Mouse (Mus musculus): ENCODE results near the gene Lamb1. TPM values are rescaled to one million over a fixed set of nuclear protein-coding genes. Genes with fewer than 3 reads are reported as not detected.

The Lamb1 gene
- polyA plus RNA-seq, 1 experiment from 2014 or later: 115 TPM

- Histone ChIP-seq H3K4me1 (replicated peaks; ENCODE audit: insufficient read depth, low read length) (peaks cover 6% of the 10 kb centered on the region; the same call in 1 of the 2 replicates), H3K9ac (ENCODE audit: low read depth, low read length) (no peak overlapping the region), H3K36me3 (ENCODE audit: insufficient read depth, low read length) (no peaks in the 10 kb centered on the region), H3K4me3 (replicated peaks; ENCODE audit: low read depth, low read length) (no peak overlapping the region), H3K27ac (peak overlapping the region; percentile 78), H3K9me3 (replicated peaks; ENCODE audit: low read length) (no peaks in the 10 kb centered on the region), H3K27me3 (ENCODE audit: insufficient read depth, low read length) (no peaks in the 10 kb centered on the region), H3K4me2 (ENCODE audit: low read length) (no peak overlapping the region)
- 53% methylated on average over 9 of the region's 9 CpGs for WGBS
- ATAC-seq (replicated peaks; ENCODE audit: low FRiP score, low read depth) (peak; percentile 93), DNase-seq (ENCODE audit: low spot score) (peak; percentile 80)
- no peak for TF ChIP-seq CTCF (IDR thresholded peaks at IDR 0.05; ENCODE audit: low read depth)
Observed at GRCm38 (mm10) chr12:31256121-31256903, 8.7 kb upstream of the Lamb1 start.

GRCm38 (mm10) chr12:31261882-31262281 is 3.2 kb upstream of the Lamb1 start:
- no peaks in the 10 kb centered on the region for H3K9me3 ChIP-seq (replicated peaks; ENCODE audit: low read length)
- no peak overlapping the region for H3K27ac ChIP-seq
- peaks cover 5% of the 10 kb centered on the region for H3K4me1 ChIP-seq (replicated peaks; ENCODE audit: insufficient read depth, low read length)
- H3K4me2 ChIP-seq (ENCODE audit: low read length): no peak overlapping the region
- ATAC-seq (replicated peaks; ENCODE audit: low FRiP score, low read depth) (no peak), DNase-seq (ENCODE audit: low spot score) (no peak)
- no peak for TF ChIP-seq CTCF (IDR thresholded peaks at IDR 0.05; ENCODE audit: low read depth)
- no peaks in the 10 kb centered on the region for H3K36me3 ChIP-seq (ENCODE audit: insufficient read depth, low read length)
- H3K9ac ChIP-seq (ENCODE audit: low read depth, low read length): no peak overlapping the region
- no peaks in the 10 kb centered on the region for H3K27me3 ChIP-seq (ENCODE audit: insufficient read depth, low read length)
- WGBS: 88% methylated on average over 3 of the region's 3 CpGs
- H3K4me3 ChIP-seq (replicated peaks; ENCODE audit: low read depth, low read length): no peak overlapping the region

DNA sequence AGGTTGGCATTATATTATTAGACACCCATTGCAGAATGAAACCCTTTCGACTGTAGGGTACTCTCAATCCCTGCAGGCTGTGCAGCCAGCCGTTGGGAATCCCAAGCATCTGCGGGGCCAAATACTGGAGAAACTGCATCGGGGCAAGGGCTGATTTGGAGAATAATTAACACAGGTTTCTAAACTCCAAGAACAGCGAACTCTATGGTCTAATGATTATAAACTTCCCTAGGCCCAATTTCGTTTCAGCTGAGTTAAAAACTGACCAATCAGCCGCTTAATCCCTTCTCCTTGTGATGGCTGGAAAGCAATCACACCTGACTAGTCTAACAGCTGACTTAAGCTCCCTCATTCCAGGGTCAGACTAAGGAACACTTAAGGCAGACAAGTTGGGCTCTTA is 1.1 kb upstream of the Lamb1 start:
- ATAC-seq (replicated peaks; ENCODE audit: low FRiP score, low read depth) (peak; percentile 62), DNase-seq (ENCODE audit: low spot score) (peak; percentile 83)
- Histone ChIP-seq H3K9ac (ENCODE audit: low read depth, low read length) (no peak overlapping the region), H3K36me3 (ENCODE audit: insufficient read depth, low read length) (no peaks in the 10 kb centered on the region), H3K4me2 (ENCODE audit: low read length) (peak overlapping the region; percentile 86), H3K4me3 (replicated peaks; ENCODE audit: low read depth, low read length) (peak overlapping the region; percentile 70), H3K9me3 (replicated peaks; ENCODE audit: low read length) (no peaks in the 10 kb centered on the region), H3K27ac (peak overlapping the region; percentile 92), H3K27me3 (ENCODE audit: insufficient read depth, low read length) (no peaks in the 10 kb centered on the region), H3K4me1 (replicated peaks; ENCODE audit: insufficient read depth, low read length) (peaks cover 21% of the 10 kb centered on the region)
- TF ChIP-seq CTCF (IDR thresholded peaks at IDR 0.05; ENCODE audit: low read depth): no peak
- 28% methylated on average over 7 of the region's 7 CpGs for WGBS

DNA sequence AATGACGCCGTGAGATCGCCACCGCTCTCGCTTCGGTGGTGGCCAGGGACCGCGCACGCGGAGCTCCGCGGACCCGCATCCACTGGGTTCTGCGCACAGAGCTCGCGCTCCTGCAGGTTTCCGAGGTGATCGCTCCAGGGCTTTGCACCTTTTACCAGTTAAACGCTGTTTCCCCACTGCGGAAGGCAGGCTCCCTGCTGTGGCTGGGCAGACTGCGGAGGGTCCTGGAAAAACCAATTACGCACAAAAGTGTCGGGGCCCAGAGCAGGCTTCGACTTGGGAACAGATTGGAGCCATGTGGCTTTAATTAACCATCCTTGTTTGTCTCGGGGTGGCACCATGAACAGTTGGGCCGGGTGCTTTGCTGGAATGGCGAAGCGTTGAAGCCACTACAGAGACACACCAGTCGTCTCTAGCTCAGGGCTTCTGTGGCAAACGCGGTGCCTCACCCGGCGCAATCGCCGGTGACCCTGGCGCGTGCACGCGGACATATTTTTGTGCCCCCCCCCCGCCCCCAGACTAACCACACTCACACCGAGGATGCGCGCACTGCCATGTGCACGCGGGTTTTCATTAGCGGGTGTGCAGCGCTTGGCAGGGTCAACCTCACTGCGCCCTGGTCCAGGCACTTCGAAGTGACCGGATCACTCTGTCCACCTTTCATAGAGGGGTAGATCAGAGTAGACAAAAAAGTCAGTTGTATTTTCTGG is 843 bp downstream of the Lamb1 start:
- TF ChIP-seq CTCF (IDR thresholded peaks at IDR 0.05; ENCODE audit: low read depth): no peak
- no peak for ATAC-seq (replicated peaks; ENCODE audit: low FRiP score, low read depth)
- H3K36me3 ChIP-seq (ENCODE audit: insufficient read depth, low read length): peaks cover 3% of the 10 kb centered on the region
- H3K4me1 ChIP-seq (replicated peaks; ENCODE audit: insufficient read depth, low read length): peaks cover 33% of the 10 kb centered on the region
- H3K4me2 ChIP-seq (ENCODE audit: low read length): peak overlapping the region; percentile 86
- H3K4me3 ChIP-seq (replicated peaks; ENCODE audit: low read depth, low read length): peak overlapping the region; percentile 70
- DNase-seq (ENCODE audit: low spot score): no peak
- H3K9ac ChIP-seq (ENCODE audit: low read depth, low read length): peak overlapping the region; percentile 85
- no peaks in the 10 kb centered on the region for H3K27me3 ChIP-seq (ENCODE audit: insufficient read depth, low read length)
- H3K27ac ChIP-seq: peak overlapping the region; percentile 92
- WGBS: under 1% methylated on average over 50 of the region's 50 CpGs
- no peaks in the 10 kb centered on the region for H3K9me3 ChIP-seq (replicated peaks; ENCODE audit: low read length)

- no peaks in the 10 kb centered on the region for H3K9me3 ChIP-seq (replicated peaks; ENCODE audit: low read length)
- WGBS: 3% methylated on average over 15 of the region's 15 CpGs
- H3K27ac ChIP-seq: peak overlapping the region; percentile 92; the same call in 1 of the 2 replicates
- no peak for ATAC-seq (replicated peaks; ENCODE audit: low FRiP score, low read depth)
- H3K27me3 ChIP-seq (ENCODE audit: insufficient read depth, low read length): no peaks in the 10 kb centered on the region
- peak overlapping the region; percentile 85 for H3K9ac ChIP-seq (ENCODE audit: low read depth, low read length)
- H3K4me2 ChIP-seq (ENCODE audit: low read length): peak overlapping the region; percentile 86
- peaks cover 6% of the 10 kb centered on the region for H3K36me3 ChIP-seq (ENCODE audit: insufficient read depth, low read length)
- DNase-seq (ENCODE audit: low spot score): peak; percentile 44
- peaks cover 42% of the 10 kb centered on the region for H3K4me1 ChIP-seq (replicated peaks; ENCODE audit: insufficient read depth, low read length)
- TF ChIP-seq CTCF (IDR thresholded peaks at IDR 0.05; ENCODE audit: low read depth): no peak
- H3K4me3 ChIP-seq (replicated peaks; ENCODE audit: low read depth, low read length): peak overlapping the region; percentile 70
Observed at GRCm38 (mm10) chr12:31266686-31267085, 1.7 kb downstream of the Lamb1 start.

GRCm38 (mm10) chr12:31267363-31267762 is 2.3 kb downstream of the Lamb1 start:
- Histone ChIP-seq H3K4me3 (replicated peaks; ENCODE audit: low read depth, low read length) (peak overlapping the region; percentile 70), H3K36me3 (ENCODE audit: insufficient read depth, low read length) (peaks cover 11% of the 10 kb centered on the region), H3K27me3 (ENCODE audit: insufficient read depth, low read length) (no peaks in the 10 kb centered on the region), H3K9me3 (replicated peaks; ENCODE audit: low read length) (no peaks in the 10 kb centered on the region), H3K27ac (peak overlapping the region; percentile 92; the same call in 1 of the 2 replicates), H3K9ac (ENCODE audit: low read depth, low read length) (peak overlapping the region; percentile 25; the same call in 1 of the 2 replicates), H3K4me2 (ENCODE audit: low read length) (peak overlapping the region; percentile 86), H3K4me1 (replicated peaks; ENCODE audit: insufficient read depth, low read length) (peaks cover 46% of the 10 kb centered on the region)
- DNase-seq (ENCODE audit: low spot score) (no peak), ATAC-seq (replicated peaks; ENCODE audit: low FRiP score, low read depth) (no peak)
- WGBS: 19% methylated on average over 4 of the region's 4 CpGs
- TF ChIP-seq CTCF (IDR thresholded peaks at IDR 0.05; ENCODE audit: low read depth): no peak
